Mouse (Mus musculus) olfactory bulb, adult 2 months (tissue): ENCODE measurements around the gene Rnf212.

Experiments
- CTCF ChIP-seq: fragments of 200-500 bp; IDR thresholded peaks from 2 replicates; pipeline ENCODE4 v1.5.1; 2012; ENCODE audit warnings: low read depth, mild to moderate bottlenecking, low read length, moderate library complexity; ENCODE audit not compliant: insufficient read depth
- POLR2A ChIP-seq: fragments of 200-500 bp; IDR thresholded peaks from 2 replicates; pipeline ENCODE4 v1.6.1; 2012; ENCODE audit warnings: mild to moderate bottlenecking, low read depth, low read length, moderate library complexity; ENCODE audit not compliant: insufficient read depth

GRCm38 (mm10) chr5:108750328-108751210 is 24.2 kb downstream of the Rnf212 start:
- TF ChIP-seq CTCF, result no peak
- no peak for TF ChIP-seq POLR2A
